Mouse (Mus musculus) kidney, adult 2 months (tissue): ENCODE results near the gene Gm43552. TPM values are rescaled to one million over a fixed set of nuclear protein-coding genes. Genes with fewer than 3 reads are reported as not detected.

Experiments
- DNase-seq: peaks from one replicate; pipeline ENCODE4 v3.0.0; 2021
- H3K27ac ChIP-seq: fragments of 200-500 bp; 2 replicates; pipeline ENCODE4 v1.5.1; 2012; ENCODE audit warnings: low read depth, low read length, control low read depth, inconsistent platforms; ENCODE audit not compliant: insufficient read depth
- H3K27me3 ChIP-seq: fragments of 200-500 bp; replicated peaks from 2 replicates; pipeline ENCODE4 v1.6.1; 2012; ENCODE audit warnings: mild to moderate bottlenecking, moderate library complexity, low read length, inconsistent platforms; ENCODE audit not compliant: control insufficient read depth, insufficient read depth
- H3K36me3 ChIP-seq: fragments of 200-500 bp; 2 replicates; pipeline ENCODE4 v1.6.1; 2012; ENCODE audit warnings: mild to moderate bottlenecking, moderate library complexity, low read length, inconsistent platforms; ENCODE audit not compliant: control insufficient read depth, insufficient read depth
- H3K4me1 ChIP-seq: fragments of 200-500 bp; 2 replicates; pipeline ENCODE4 v1.6.1; 2011; ENCODE audit warnings: low read length; ENCODE audit not compliant: control insufficient read depth, insufficient read depth
- H3K4me3 ChIP-seq: fragments of 200-500 bp; 2 replicates; pipeline ENCODE4 v1.5.1; 2011; ENCODE audit warnings: mild to moderate bottlenecking, low read depth, low read length, control low read depth; ENCODE audit not compliant: insufficient read depth
- CTCF ChIP-seq: fragments of 200-500 bp; conservative IDR thresholded peaks from 2 replicates; pipeline ENCODE4 v1.5.1; 2011; ENCODE audit warnings: low read depth, mild to moderate bottlenecking, control low read depth, low read length, moderate library complexity, mixed read lengths; ENCODE audit not compliant: insufficient read depth, insufficient read length
- POLR2A ChIP-seq: fragments of 200-500 bp; IDR thresholded peaks from one replicate; pipeline ENCODE4 v1.6.1; 2011; ENCODE audit warnings: low read depth, low read length, control low read depth
- WGBS: fragments of 180-500 bp; shearing (Covaris S2); methylation state at CpG from one replicate; pipeline ENCODE4 v1.1.7; 2018; 5-methylcytosine and 5-hydroxymethylcytosine counted together
- polyA plus RNA-seq: library from polyadenylated mRNA; depleted of rRNA; stranded (reverse); fragments of >200 nt; gene quantifications from 2 replicates; pipeline ENCODE4 v1.2.3, GENCODE M21; 2012

Gene Gm43552
- polyA plus RNA-seq, 1 experiment, result not detected

DNA sequence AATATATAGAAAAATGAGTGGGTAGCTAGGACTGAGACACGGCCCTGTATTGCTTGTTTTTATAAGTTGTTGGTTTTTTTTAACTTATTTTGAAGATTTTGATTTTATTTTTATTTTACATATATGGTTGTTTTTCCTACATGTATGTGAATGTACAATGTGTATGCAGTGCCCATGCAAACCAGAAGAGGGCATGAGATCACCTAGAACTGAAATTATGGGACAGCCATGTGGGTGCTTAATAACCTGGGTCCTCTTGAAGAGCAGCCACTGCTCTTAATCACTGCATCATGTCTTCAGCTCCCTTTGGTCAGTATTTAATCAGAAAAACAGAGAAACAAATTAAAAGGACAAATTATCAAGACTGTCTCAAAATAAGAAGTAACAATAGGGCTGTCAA is 29.2 kb upstream of the Gm43552 start:
- H3K36me3 ChIP-seq, result no peaks in the 10 kb centered on the region
- H3K4me1 ChIP-seq, result no peaks in the 10 kb centered on the region
- TF ChIP-seq CTCF (peak; percentile 19; the same call in 1 of the 2 replicates), POLR2A (no peak)
- whole genome bisulfite sequencing, result 98% methylated on average over 1 of the region's 1 CpGs
- H3K27me3 ChIP-seq, result no peaks in the 10 kb centered on the region
- H3K4me3 ChIP-seq, result no peak overlapping the region
- H3K27ac ChIP-seq, result no peak overlapping the region
- DNase-seq, result peak; percentile 8

DNA sequence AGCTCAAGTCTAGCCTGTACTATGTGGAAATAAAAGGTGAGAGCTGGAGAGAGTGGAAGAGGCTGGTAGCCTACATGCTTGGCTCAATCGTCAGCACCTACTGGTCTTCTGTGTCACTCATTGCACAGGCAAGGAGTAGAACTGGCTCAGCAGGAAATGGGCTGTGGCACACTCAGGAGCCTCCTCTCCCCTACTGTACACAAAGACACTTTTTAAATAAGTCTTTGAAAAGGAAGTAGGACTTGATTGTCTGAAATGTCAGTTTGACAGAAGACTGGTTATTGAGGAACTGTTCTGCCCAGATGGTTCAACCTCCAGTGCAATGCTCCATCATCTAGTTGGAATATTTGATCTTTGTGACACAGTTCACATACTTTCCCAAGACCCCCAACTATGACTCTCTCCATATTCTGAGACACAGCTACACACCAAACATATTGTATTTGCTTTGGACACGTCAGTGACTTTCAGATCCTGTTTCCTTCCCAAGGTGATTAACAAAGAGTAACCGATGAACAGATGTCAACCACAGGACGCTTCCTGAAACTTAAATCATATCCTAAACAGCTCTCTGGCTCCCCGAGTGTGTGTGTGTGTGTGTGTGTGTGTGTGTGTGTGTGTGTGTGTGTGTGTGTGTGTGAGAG is 22.1 kb upstream of the Gm43552 start:
- TF ChIP-seq CTCF (no peak), POLR2A (no peak)
- 43% methylated on average over 5 of the region's 5 CpGs for WGBS

DNA sequence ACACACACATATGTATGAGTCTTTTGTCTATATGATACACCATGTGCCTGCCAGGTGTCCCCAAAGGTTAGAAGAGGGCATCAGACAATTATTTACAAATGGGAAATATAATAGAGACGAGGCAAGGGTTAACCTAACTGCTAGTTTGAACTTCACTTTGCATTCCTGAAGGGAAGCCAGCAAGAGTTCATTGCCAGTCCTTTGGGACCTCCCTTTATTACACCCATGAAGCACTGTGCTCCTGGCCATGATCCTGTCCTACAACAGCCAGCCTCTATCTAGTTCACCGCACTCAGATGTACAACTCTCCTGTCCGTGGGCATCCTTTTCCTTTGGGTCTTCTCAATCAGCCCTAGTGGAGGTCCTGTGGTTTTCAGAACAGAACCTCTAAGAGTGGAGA is 20.9 kb upstream of the Gm43552 start:
- H3K27ac ChIP-seq, result no peak overlapping the region
- TF ChIP-seq CTCF (no peak), POLR2A (no peak)
- WGBS, result 51% methylated on average over 3 of the region's 3 CpGs
- H3K36me3 ChIP-seq, result no peaks in the 10 kb centered on the region
- H3K4me1 ChIP-seq, result peaks cover 2% of the 10 kb centered on the region; the same call in 1 of the 2 replicates
- H3K4me3 ChIP-seq, result no peak overlapping the region
- no peak for DNase-seq
- H3K27me3 ChIP-seq, result no peaks in the 10 kb centered on the region

More for the DNA sequence above, 22.1 kb upstream of the Gm43552 start:
- H3K4me1 ChIP-seq, result peaks cover 2% of the 10 kb centered on the region; the same call in 1 of the 2 replicates
- no peaks in the 10 kb centered on the region for H3K36me3 ChIP-seq
- no peak overlapping the region for H3K27ac ChIP-seq
- no peaks in the 10 kb centered on the region for H3K27me3 ChIP-seq
- DNase-seq, result no peak
- H3K4me3 ChIP-seq, result no peak overlapping the region

DNA sequence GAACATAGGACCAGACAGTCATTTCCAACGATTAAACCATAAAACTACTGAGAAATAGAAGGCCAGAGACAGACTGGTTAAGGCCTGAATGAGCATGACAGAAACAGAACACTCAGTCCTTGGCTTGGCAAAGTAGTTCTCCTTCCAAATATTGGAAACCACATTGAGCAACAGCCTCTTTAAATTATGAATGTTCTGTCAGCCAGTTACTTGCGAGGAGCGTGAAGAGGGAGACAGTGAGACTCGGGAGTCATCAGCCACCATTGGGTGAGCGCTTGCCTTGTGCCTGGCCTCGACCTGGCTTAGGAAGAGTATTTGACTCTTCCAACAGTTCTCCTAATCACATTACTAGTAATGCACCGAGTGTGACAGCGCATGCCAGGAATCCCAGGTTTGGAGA is 15.8 kb upstream of the Gm43552 start:
- 84% methylated on average over 8 of the region's 8 CpGs for WGBS
- no peak overlapping the region for H3K27ac ChIP-seq
- H3K4me3 ChIP-seq, result no peak overlapping the region
- no peaks in the 10 kb centered on the region for H3K27me3 ChIP-seq
- DNase-seq, result no peak
- H3K36me3 ChIP-seq, result no peaks in the 10 kb centered on the region
- H3K4me1 ChIP-seq, result no peaks in the 10 kb centered on the region
- TF ChIP-seq CTCF, result no peak

DNA sequence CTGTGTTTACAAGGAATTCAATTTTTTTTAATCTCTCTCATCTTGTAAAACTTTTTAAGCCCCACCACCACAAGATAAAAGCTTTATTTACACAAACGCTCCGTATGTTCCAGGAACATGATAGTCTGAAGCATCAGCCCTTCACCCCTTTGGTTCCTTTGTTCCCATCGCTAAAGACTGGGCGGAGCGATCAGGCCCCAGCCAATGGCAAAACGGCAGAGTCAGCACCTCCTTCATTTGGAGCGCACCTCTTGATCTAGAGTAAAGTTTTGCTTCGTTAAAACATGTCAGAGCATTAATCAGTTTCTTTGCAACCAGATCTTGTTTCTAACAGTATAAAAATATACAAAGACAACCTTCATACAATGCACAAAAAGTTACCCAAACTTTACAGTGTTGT is 13.2 kb upstream of the Gm43552 start:
- WGBS, result 12% methylated on average over 8 of the region's 8 CpGs
- DNase-seq, result no peak
- H3K27ac ChIP-seq, result no peak overlapping the region
- no peak overlapping the region for H3K4me3 ChIP-seq
- H3K36me3 ChIP-seq, result no peaks in the 10 kb centered on the region
- no peaks in the 10 kb centered on the region for H3K27me3 ChIP-seq
- H3K4me1 ChIP-seq, result no peaks in the 10 kb centered on the region
- TF ChIP-seq POLR2A (no peak), CTCF (no peak)

DNA sequence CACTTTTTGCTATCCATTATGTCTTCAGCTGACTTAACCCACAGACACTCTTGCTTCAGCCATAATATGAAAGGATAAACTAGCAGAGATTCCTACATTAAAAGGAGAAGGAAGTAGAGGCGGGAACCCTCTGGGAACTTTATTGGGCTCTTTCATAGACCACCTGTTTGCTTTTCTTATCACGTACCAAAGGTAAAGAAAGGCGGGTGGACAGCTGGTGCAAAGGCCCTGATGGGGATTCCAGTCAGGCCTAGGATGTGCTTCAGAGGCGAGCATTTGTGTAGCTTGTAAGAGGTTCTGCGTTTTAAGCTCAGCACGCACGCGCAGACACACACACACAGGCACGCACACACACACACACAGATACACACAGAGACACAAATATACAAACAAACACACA is 8.8 kb upstream of the Gm43552 start:
- Histone ChIP-seq H3K36me3 (no peaks in the 10 kb centered on the region), H3K4me3 (no peak overlapping the region), H3K4me1 (no peaks in the 10 kb centered on the region), H3K27me3 (no peaks in the 10 kb centered on the region), H3K27ac (no peak overlapping the region)
- 97% methylated on average over 9 of the region's 9 CpGs for WGBS
- DNase-seq, result no peak
- no peak for TF ChIP-seq CTCF
- no peak for TF ChIP-seq POLR2A

DNA sequence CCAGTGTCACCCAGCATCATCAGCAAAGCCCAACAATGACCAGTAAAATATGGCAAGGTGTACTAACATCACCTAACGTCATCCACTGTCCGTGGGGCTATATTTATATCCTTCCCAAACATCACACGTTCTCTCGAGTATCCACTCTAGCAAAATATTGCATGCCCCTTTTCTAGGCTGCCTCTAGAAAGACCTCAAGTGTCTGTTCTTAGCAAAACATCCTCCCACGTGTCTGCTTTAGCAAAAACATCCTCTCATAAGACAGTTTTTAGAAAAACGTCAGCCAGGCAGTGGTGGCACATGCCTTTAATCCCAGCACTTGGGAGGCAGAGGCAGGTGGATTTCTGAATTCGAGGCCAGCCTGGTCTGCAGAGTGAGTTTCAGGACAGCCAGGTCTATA is 7.6 kb upstream of the Gm43552 start:
- WGBS, result 68% methylated on average over 7 of the region's 7 CpGs
- no peak for DNase-seq
- no peaks in the 10 kb centered on the region for H3K27me3 ChIP-seq
- no peaks in the 10 kb centered on the region for H3K36me3 ChIP-seq
- H3K4me1 ChIP-seq, result no peaks in the 10 kb centered on the region
- no peak overlapping the region for H3K4me3 ChIP-seq
- TF ChIP-seq CTCF (no peak), POLR2A (no peak)
- H3K27ac ChIP-seq, result no peak overlapping the region
